In genomic region chr7:100482046-100482445, GRCm38 (mm10) we compare ENCODE assay signal across 21 mouse cellular contexts. TPM values are rescaled to one million over a fixed set of nuclear protein-coding genes. Genes with fewer than 3 reads are reported as not detected.
"Had no signal": no experiment of that assay in that cellular context is flagged by ENCODE, and none has a peak within 500 bp of the region (broad histone marks: within the 10 kb centered on the region; RNA-seq: fewer than 3 reads in every experiment).

No protein-coding gene starts in this region.

RNA-seq across cellular contexts. Expression of gene Ucp3, which starts 9.3 kb away (rescaled TPM):
- total RNA-seq: liver, adult 2 months; megakaryocyte progenitor cell, adult 5-6 weeks; megakaryocyte-erythroid progenitor cell, adult 5-6 weeks; midbrain, postnatal 0 days; monocyte, adult 5-6 weeks had no signal
- polyA plus RNA-seq: limb, embryonic 10.5 days; limb, embryonic 11.5 days; limb, embryonic 12.5 days; liver, adult 2 months; liver, embryonic 11.5 days; liver, embryonic 13.5 days; lung, embryonic 14.5 days; macrophage; midbrain, embryonic 10.5 days; midbrain, embryonic 11.5 days; midbrain, embryonic 12.5 days; midbrain, embryonic 13.5 days; midbrain, embryonic 14.5 days; midbrain, embryonic 15.5 days; midbrain, embryonic 16.5 days; neural tube, embryonic 11.5 days; neural tube, embryonic 12.5 days had no signal

RNA-seq across cellular contexts. Expression of gene Dnajb13, which starts 32.7 kb away (rescaled TPM):
- total RNA-seq: megakaryocyte progenitor cell, adult 5-6 weeks had no signal
